Mouse (Mus musculus): Measurements from ENCODE around the gene Sfxn5. TPM values are rescaled to one million over a fixed set of nuclear protein-coding genes. Genes with fewer than 3 reads are reported as not detected.

Gene Sfxn5
- total and polyA plus RNA-seq, 3 experiments: 1.8 to 3.0 TPM; not detected in 1

DNA sequence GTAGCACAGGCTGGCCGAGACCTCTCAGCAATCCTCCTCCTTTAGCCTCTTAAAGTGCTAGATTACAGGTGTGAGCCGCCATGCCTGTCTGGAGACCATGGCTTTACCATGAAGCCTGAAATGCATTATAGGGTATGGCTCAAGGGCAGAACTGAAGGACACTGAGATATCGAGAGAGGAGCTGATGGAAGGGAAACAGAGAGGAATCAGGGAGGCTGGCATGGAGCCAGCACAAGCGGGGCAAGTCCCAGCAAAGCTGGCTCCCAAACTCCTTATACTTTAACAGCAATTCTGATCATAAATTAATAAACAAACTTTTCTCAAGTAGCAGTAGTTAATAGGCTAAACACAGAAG is 30.7 kb upstream of the Sfxn5 start:
- Histone ChIP-seq H3K79me2 (ENCODE audit: control insufficient read depth, insufficient read depth, low read length, poor library complexity) (no peaks in the 10 kb centered on the region), H3K27ac (ENCODE audit: control insufficient read depth, low read depth, low read length) (no peak overlapping the region), H3K4me3 (ENCODE audit: control insufficient read depth in 1 of 2, insufficient read depth in 1 of 2, low read depth in 2 of 2, low read length in 2 of 2) (no peak overlapping the region), H3K9ac (ENCODE audit: control insufficient read depth, low read depth, low read length, poor library complexity, severe bottlenecking) (no peak overlapping the region), H3K9me3 (replicated peaks; ENCODE audit: insufficient read depth, low read length) (no peaks in the 10 kb centered on the region), H3K36me3 (ENCODE audit: control insufficient read depth in 1 of 2, insufficient read depth in 2 of 2, low read length in 2 of 2) (peaks cover 0 to 8% of the 10 kb centered on the region in 2 experiments; a peak in 2 of 4 replicates), H3K4me1 (ENCODE audit: control insufficient read depth in 1 of 2, insufficient read depth in 2 of 2, low read length in 2 of 2) (peaks cover 13 to 20% of the 10 kb centered on the region in 2 experiments), H3K27me3 (ENCODE audit: control insufficient read depth in 1 of 2, insufficient read depth in 2 of 2, low read length in 2 of 2) (no peaks in the 10 kb centered on the region)
- TF ChIP-seq ETS1 (IDR thresholded peaks at IDR 0.05; ENCODE audit: low read depth, low read length) (no peak), NRF1 (IDR thresholded peaks at IDR 0.05; ENCODE audit: insufficient read depth, low read depth, low read length, poor library complexity, severe bottlenecking) (no peak), RAD21 (IDR thresholded peaks at IDR 0.05; ENCODE audit: low read depth, low read length) (no peak), ELF1 (IDR thresholded peaks at IDR 0.05; ENCODE audit: low read depth, low read length) (no peak), MAZ (IDR thresholded peaks at IDR 0.05; ENCODE audit: low read depth, low read length) (no peak), NELFE (IDR thresholded peaks at IDR 0.05; ENCODE audit: low read depth, low read length) (no peak), TBP (IDR thresholded peaks at IDR 0.05; ENCODE audit: low read depth, low read length) (no peak), MEF2A (IDR thresholded peaks at IDR 0.05; ENCODE audit: extremely low read depth, insufficient replicate concordance, low read depth, low read length, poor library complexity, severe bottlenecking) (no peak), UBTF (IDR thresholded peaks at IDR 0.05; ENCODE audit: borderline replicate concordance, insufficient read depth, low read depth, low read length) (no peak), POLR2AphosphoS5 (IDR thresholded peaks at IDR 0.05; ENCODE audit: borderline replicate concordance, low read depth, low read length) (no peak), RCOR1 (IDR thresholded peaks at IDR 0.05; ENCODE audit: low read depth, low read length) (no peak), TCF12 (IDR thresholded peaks at IDR 0.05; ENCODE audit: low read depth, low read length) (no peak), POLR2AphosphoS2 (IDR thresholded peaks at IDR 0.05; ENCODE audit: low read length) (no peak)
- DNase-seq (ENCODE audit: low read depth, low spot score): no peak

DNA sequence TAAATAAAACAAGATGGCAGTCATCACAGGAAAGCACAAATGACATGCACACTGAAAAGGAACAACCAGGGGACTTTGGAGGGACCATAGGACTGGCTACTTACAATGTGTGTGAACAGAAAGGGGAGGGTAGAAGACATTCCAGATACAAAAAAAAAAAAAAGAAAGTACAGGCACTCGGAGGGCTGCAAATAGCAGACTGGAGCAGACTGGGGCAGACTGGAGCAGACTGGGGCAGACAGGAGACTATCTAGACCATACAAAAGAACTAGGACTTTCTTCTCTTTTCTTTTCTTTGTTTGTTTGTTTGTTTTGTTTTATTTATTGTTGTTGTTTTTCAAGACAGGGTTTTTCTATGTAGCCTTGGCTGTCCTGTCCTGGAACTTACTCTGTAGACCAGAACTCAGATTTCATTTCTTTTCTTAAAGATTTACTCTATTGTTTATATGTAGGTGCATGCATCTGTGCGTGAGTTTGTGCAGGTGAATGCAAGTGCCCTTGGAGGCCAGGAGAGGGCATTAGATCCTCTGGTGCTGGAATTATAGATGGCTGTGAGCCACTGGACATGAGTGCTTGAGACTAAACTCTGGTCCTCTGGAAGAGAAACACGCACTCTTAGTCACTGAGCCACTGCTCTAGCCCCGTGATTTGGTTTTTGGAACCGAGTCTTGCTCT is 30.1 kb upstream of the Sfxn5 start:
- Histone ChIP-seq H3K27ac (ENCODE audit: control insufficient read depth, low read depth, low read length) (no peak overlapping the region), H3K27me3 (ENCODE audit: control insufficient read depth in 1 of 2, insufficient read depth in 2 of 2, low read length in 2 of 2) (no peaks in the 10 kb centered on the region), H3K36me3 (ENCODE audit: control insufficient read depth in 1 of 2, insufficient read depth in 2 of 2, low read length in 2 of 2) (peaks cover 0 to 8% of the 10 kb centered on the region in 2 experiments; a peak in 2 of 4 replicates), H3K4me1 (ENCODE audit: control insufficient read depth in 1 of 2, insufficient read depth in 2 of 2, low read length in 2 of 2) (peaks cover 13 to 18% of the 10 kb centered on the region in 2 experiments), H3K9ac (ENCODE audit: control insufficient read depth, low read depth, low read length, poor library complexity, severe bottlenecking) (no peak overlapping the region), H3K79me2 (ENCODE audit: control insufficient read depth, insufficient read depth, low read length, poor library complexity) (no peaks in the 10 kb centered on the region), H3K9me3 (replicated peaks; ENCODE audit: insufficient read depth, low read length) (no peaks in the 10 kb centered on the region), H3K4me3 (ENCODE audit: control insufficient read depth in 1 of 2, insufficient read depth in 1 of 2, low read depth in 2 of 2, low read length in 2 of 2) (no peak overlapping the region)
- peak; percentile 21 for TF ChIP-seq SMC3 (IDR thresholded peaks at IDR 0.05; ENCODE audit: low read depth, low read length)
- TF ChIP-seq CTCF (IDR thresholded peaks at IDR 0.05 in 2 of 3, conservative IDR thresholded peaks at IDR 0.05 in 1 of 3; ENCODE audit: control insufficient read depth in 1 of 3, insufficient read depth in 1 of 3, low read depth in 2 of 3, low read length in 3 of 3, poor library complexity in 1 of 3, severe bottlenecking in 1 of 3): peak in 2 of 3 experiments; percentile 20 to 27; a peak in 2 of 6 replicates
- TF ChIP-seq HCFC1 (IDR thresholded peaks at IDR 0.05; ENCODE audit: low read depth, low read length): no peak
- DNase-seq (ENCODE audit: low read depth, low spot score): no peak
